ENCODE assay signal across 22 mouse cellular contexts in the genomic region with DNA sequence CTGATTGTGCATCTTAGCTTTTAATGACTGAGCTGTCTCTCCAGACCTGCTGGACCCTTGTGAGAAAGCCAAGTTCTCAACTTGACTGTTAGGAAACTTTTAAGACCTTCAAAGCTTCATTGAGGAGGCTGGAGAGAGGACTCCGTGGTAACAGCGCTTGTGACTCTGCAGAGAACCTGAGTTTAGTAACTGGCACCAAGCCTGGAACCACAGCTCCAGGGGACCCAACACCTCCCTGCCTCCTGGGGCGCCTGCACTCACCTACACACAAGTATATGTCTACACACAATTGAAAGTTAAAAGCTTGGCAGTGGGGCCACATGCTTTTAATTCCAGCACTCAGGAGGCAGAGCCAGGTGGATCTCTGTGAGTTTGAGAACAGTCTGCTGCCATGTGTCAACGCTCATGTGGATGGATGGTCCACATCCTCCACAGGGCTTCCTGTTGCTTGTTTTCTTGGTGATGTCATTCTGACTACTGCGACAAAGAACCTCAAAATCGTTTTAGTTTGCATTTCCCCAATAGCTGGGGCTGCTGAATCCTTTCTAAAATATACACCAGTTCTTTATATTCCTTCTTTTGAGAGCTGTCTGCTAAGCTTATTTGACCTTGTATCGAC. TPM values are rescaled to one million over a fixed set of nuclear protein-coding genes. Genes with fewer than 3 reads are reported as not detected.
DNase-seq lines count a peak whose midpoint lies in the region; ATAC-seq lines count a peak whose summit lies in the region.
"Had no signal": no experiment of that assay in that cellular context is flagged by ENCODE, and none has a peak within 500 bp of the region (broad histone marks: within the 10 kb centered on the region; RNA-seq: fewer than 3 reads in every experiment).

No protein-coding gene starts in this region.

- DNase-seq in 416B (ENCODE audit: low read depth) = peak; percentile 17
- DNase-seq in layer of hippocampus, postnatal 36 days = no peak
- DNase-seq in frontal cortex, postnatal 25 days (ENCODE audit: low spot score in 2 of 2) = no peak
- DNase-seq: adrenal gland, adult 2 months; adrenal gland, adult 8-10 months; adrenal gland, postnatal 10 days; adrenal gland, postnatal 14 days; adrenal gland, postnatal 25 days; adrenal gland, postnatal 36 days; B cell, adult 2 months; cerebellum, adult 11 months; cerebellum, adult 11-12 months; cerebellum, adult 18-20 months; cerebellum, adult 2 months had no signal

- peak; percentile 56 to 71 for ATAC-seq in hematopoietic stem cell, adult 5-6 weeks (replicated peaks in 1 of 2; ENCODE audit: insufficient read depth in 1 of 2, low FRiP score in 2 of 2, low TSS enrichment in 1 of 2, low read depth in 1 of 2, poor library complexity in 2 of 2, severe bottlenecking in 2 of 2)
- ATAC-seq: activated CD4-positive, CD25-positive, alpha-beta regulatory T cell, adult 4 months; CD4-positive, CD25-positive, alpha-beta regulatory T cell, adult 4 months; Patski had no signal

RNA-seq across cellular contexts. Expression of a gene that starts 25.3 kb away (rescaled TPM):
- total RNA-seq in hematopoietic stem cell, adult 5-6 weeks (2017) = 1.1 and 15.1 TPM in 2 replicates
- total RNA-seq in layer of hippocampus, postnatal 36 days (2021) = not detected
- total RNA-seq: adrenal gland, adult 18-20 months; adrenal gland, adult 2 months; adrenal gland, postnatal 36 days; MEL had no signal

RNA-seq across cellular contexts. Expression of a gene that starts 42.1 kb away (rescaled TPM):
- total RNA-seq in hematopoietic stem cell, adult 5-6 weeks (2017) = 31.5 and 105 TPM in 2 replicates
- total RNA-seq in layer of hippocampus, postnatal 36 days (2021) = not detected
- total RNA-seq: adrenal gland, postnatal 25 days; CH12.LX; G1E; MEL had no signal

RNA-seq across cellular contexts. Expression of a gene that starts 59.8 kb away (rescaled TPM):
- total RNA-seq in hematopoietic stem cell, adult 5-6 weeks (2017) = 12.6 and 24.0 TPM in 2 replicates
- total RNA-seq in layer of hippocampus, postnatal 36 days (2021) = not detected
- total RNA-seq: adrenal gland, adult 18-20 months; adrenal gland, adult 8-10 months; adrenal gland, postnatal 36 days; G1E had no signal

Comparison
In these comparisons a context has a peak if more than half of its experiments do, and no peak if none do; other contexts are left out.
1. RNA of a gene that starts 42.1 kb away (total RNA-seq): 31.5 to 105 TPM in hematopoietic stem cell, adult 5-6 weeks; not detected in layer of hippocampus, postnatal 36 days; every median in the first group is over 10 times any median in the second.